Mouse (Mus musculus) bone marrow, adult 2 months (tissue): ENCODE data around the gene Tmeff2.

Experiments
- CTCF ChIP-seq: fragments of 200-500 bp; IDR thresholded peaks from 2 replicates; pipeline ENCODE4 v1.5.1; 2011; ENCODE audit warnings: low read length, control low read depth; ENCODE audit not compliant: control insufficient read depth, insufficient read depth
- POLR2A ChIP-seq: fragments of 200-500 bp; IDR thresholded peaks from 2 replicates; pipeline ENCODE4 v1.6.1; 2011; ENCODE audit warnings: low read depth, mild to moderate bottlenecking, control low read depth, low read length, borderline replicate concordance; ENCODE audit not compliant: control insufficient read depth

GRCm38 (mm10) chr1:51141381-51141780 is 240.9 kb downstream of the Tmeff2 start:
- TF ChIP-seq CTCF (no peak), POLR2A (no peak)
